Mouse (Mus musculus): ENCODE measurements around the gene Slc26a11. TPM values are rescaled to one million over a fixed set of nuclear protein-coding genes. Genes with fewer than 3 reads are reported as not detected.

Gene Slc26a11
- polyA plus RNA-seq, 1 experiment from 2014 or later: 3.7 TPM

DNA sequence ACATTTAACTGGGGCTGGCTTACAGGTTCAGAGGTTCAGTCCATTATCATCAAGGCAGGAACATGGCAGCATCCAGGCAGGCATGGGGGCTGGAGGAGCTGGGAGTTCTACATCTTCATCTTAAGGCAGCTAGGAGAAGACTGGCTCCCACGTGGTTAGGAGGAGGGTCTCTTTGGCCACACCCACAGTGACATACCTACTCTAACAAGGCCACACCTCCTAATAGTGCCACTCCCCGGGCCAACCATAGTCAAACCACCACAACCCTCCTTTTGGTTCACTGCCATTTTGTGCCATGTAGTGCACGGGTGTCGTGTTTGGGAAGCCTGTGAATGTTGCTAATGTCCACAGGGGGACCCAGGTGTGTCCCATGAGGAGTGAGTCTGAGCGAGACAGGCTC lies 52.6 kb downstream of the Slc26a11 start:
- Histone ChIP-seq H3K27me3 (replicated peaks; ENCODE audit: control insufficient read depth, insufficient read depth, low read length) (no peaks in the 10 kb centered on the region), H3K4me3 (replicated peaks; ENCODE audit: low read length) (no peak overlapping the region), H3K9me3 (ENCODE audit: control insufficient read depth, low read length) (no peaks in the 10 kb centered on the region), H3K4me2 (ENCODE audit: low read length) (no peak overlapping the region), H3K27ac (ENCODE audit: low read length) (no peak overlapping the region), H3K4me1 (replicated peaks; ENCODE audit: control insufficient read depth, insufficient read depth, low read length) (no peaks in the 10 kb centered on the region), H3K36me3 (ENCODE audit: control insufficient read depth, insufficient read depth) (no peaks in the 10 kb centered on the region), H3K9ac (replicated peaks; ENCODE audit: low read depth, low read length) (no peak overlapping the region)
- no peak for ATAC-seq
- 61% methylated on average over 5 of the region's 5 CpGs for WGBS

DNA sequence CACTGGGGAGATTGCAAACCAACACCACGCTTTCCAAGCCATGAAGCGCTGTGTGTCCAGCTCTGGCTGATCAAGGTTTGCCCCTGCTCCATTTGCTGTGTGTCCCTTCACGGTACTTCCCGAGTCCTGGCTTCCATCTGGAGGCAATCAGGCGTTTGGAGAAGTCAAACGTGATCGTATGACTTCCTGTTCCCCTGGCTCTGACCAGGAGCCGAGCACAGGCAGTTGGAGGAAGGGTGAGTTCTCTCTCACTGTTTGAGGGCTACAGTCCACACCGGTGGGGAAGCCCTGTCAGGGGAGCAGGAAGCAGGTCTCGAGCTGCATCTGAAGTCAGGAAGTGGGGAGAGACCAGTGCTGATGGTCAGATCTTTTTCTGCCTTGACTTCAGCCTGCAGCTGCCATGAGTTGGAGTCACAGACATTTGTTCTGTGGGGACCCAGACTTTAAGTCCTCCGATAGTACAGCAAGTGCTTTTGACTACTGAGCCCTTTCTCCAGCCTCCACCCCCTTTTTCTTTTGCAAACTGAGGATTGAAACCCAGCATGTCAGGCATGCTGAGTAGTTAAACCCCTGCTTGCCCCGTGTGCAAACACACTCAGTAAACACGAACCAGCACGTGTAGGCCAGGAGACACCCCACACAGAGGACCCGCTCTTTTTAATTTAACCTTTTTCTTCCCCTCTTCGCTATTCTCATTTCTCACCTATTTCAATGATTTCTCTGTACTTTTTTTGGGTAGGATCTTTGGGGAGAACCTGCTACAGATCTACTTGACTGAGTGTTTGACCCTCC lies 64.2 kb downstream of the Slc26a11 start:
- H3K4me1 ChIP-seq (replicated peaks; ENCODE audit: control insufficient read depth, insufficient read depth, low read length): no peaks in the 10 kb centered on the region
- ATAC-seq: no peak
- H3K36me3 ChIP-seq (ENCODE audit: control insufficient read depth, insufficient read depth): no peaks in the 10 kb centered on the region
- WGBS: 76% methylated on average over 16 of the region's 16 CpGs
- H3K9me3 ChIP-seq (ENCODE audit: control insufficient read depth, low read length): no peaks in the 10 kb centered on the region
- H3K4me2 ChIP-seq (ENCODE audit: low read length): no peak overlapping the region
- H3K27ac ChIP-seq (ENCODE audit: low read length): no peak overlapping the region
- H3K4me3 ChIP-seq (replicated peaks; ENCODE audit: low read length): no peak overlapping the region
- no peaks in the 10 kb centered on the region for H3K27me3 ChIP-seq (replicated peaks; ENCODE audit: control insufficient read depth, insufficient read depth, low read length)
- no peak overlapping the region for H3K9ac ChIP-seq (replicated peaks; ENCODE audit: low read depth, low read length)

DNA sequence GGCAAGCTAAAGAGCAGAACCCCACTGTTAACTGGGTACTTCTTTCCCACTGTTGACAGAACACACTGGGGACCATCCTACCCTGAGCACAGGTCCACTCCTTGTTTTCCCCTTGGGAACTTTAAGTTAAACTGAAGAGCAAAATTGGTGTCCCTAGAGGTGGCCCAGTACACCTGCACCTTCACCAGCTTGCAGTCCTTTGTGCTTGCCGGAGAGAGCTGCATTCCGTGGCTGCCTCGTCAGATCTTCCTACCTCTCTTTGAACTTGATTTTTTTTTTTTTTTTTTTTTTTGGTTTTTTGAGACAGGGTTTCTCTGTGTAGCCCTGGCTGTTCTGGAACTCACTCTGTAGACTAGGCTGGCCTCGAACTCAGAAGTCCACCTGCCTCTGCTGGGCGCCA lies 65.1 kb downstream of the Slc26a11 start:
- Histone ChIP-seq H3K9me3 (ENCODE audit: control insufficient read depth, low read length) (no peaks in the 10 kb centered on the region), H3K4me1 (replicated peaks; ENCODE audit: control insufficient read depth, insufficient read depth, low read length) (no peaks in the 10 kb centered on the region), H3K27me3 (replicated peaks; ENCODE audit: control insufficient read depth, insufficient read depth, low read length) (no peaks in the 10 kb centered on the region), H3K9ac (replicated peaks; ENCODE audit: low read depth, low read length) (no peak overlapping the region), H3K4me3 (replicated peaks; ENCODE audit: low read length) (no peak overlapping the region), H3K36me3 (ENCODE audit: control insufficient read depth, insufficient read depth) (no peaks in the 10 kb centered on the region), H3K4me2 (ENCODE audit: low read length) (no peak overlapping the region), H3K27ac (ENCODE audit: low read length) (no peak overlapping the region)
- 76% methylated on average over 5 of the region's 5 CpGs for WGBS
- no peak for ATAC-seq

DNA sequence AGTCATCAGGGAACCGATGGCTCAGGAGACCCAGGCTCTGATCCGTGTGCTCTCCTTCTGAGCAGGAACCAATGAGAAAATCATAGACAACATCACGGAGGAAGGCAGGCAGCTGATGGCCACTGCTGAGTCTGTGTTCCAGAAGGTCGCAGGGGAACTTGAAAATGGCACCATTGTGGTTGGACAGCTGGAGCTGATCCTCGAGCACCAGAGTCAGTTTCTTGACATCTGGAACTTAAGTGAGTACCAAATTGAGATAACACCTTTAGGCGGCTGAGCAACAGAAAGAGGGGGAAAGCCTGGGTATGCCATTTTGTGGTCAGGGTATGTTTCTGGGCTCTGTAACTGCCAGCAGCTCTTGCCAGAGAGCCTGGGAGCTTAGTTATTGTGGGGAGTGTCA lies 72.1 kb downstream of the Slc26a11 start:
- ATAC-seq: no peak
- no peak overlapping the region for H3K4me2 ChIP-seq (ENCODE audit: low read length)
- H3K4me1 ChIP-seq (replicated peaks; ENCODE audit: control insufficient read depth, insufficient read depth, low read length): peaks cover 8% of the 10 kb centered on the region
- no peaks in the 10 kb centered on the region for H3K9me3 ChIP-seq (ENCODE audit: control insufficient read depth, low read length)
- H3K4me3 ChIP-seq (replicated peaks; ENCODE audit: low read length): no peak overlapping the region
- H3K36me3 ChIP-seq (ENCODE audit: control insufficient read depth, insufficient read depth): no peaks in the 10 kb centered on the region
- no peak overlapping the region for H3K9ac ChIP-seq (replicated peaks; ENCODE audit: low read depth, low read length)
- H3K27me3 ChIP-seq (replicated peaks; ENCODE audit: control insufficient read depth, insufficient read depth, low read length): no peaks in the 10 kb centered on the region
- H3K27ac ChIP-seq (ENCODE audit: low read length): no peak overlapping the region
- 88% methylated on average over 6 of the region's 6 CpGs for WGBS

DNA sequence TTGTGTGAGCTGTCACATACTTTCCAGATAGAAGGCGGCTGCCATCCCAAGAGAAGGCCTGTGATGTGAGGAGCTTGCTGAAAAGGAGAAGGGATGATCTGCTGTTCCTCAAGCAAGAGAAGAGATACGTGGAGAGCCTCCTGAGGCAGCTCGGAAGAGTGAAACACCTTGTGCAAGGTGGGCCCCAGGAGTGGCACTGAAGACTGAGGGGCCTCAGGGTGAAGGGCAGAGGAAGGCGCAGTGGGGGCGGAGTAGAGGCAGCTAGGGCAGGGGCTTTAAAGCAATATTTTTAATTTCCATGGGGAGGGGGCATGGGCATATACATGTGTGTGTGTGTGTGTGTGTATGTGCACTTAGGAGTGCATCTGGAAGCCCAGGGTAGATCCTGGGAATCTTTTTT lies 72.6 kb downstream of the Slc26a11 start:
- Histone ChIP-seq H3K4me2 (ENCODE audit: low read length) (peak overlapping the region; percentile 63), H3K36me3 (ENCODE audit: control insufficient read depth, insufficient read depth) (no peaks in the 10 kb centered on the region), H3K27ac (ENCODE audit: low read length) (no peak overlapping the region), H3K27me3 (replicated peaks; ENCODE audit: control insufficient read depth, insufficient read depth, low read length) (no peaks in the 10 kb centered on the region), H3K9ac (replicated peaks; ENCODE audit: low read depth, low read length) (no peak overlapping the region), H3K4me1 (replicated peaks; ENCODE audit: control insufficient read depth, insufficient read depth, low read length) (peaks cover 8% of the 10 kb centered on the region), H3K4me3 (replicated peaks; ENCODE audit: low read length) (no peak overlapping the region), H3K9me3 (ENCODE audit: control insufficient read depth, low read length) (no peaks in the 10 kb centered on the region)
- ATAC-seq: no peak
- WGBS: 81% methylated on average over 5 of the region's 5 CpGs

DNA sequence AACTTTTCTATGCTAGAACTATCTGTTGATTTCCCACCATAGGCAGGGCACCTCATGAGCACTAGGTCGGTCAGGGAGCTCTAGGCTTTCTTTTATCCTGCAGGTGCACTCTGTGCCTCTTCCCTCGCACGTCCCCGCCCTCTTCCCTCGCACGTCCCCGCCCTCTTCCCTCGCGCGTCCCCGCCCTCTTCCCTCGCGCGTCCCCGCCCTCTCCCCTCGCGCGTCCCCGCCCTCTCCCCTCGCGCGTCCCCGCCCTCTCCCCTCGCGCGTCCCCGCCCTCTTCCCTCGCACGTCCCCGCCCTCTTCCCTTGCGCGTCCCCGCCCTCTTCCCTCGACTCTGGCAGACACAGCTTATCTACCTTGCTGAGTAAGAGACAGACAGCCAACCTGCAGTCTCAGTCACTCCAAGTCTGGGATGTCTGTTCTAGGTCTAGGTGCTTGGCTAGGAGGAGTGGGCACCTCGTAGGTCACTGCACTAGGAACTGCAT lies 73.3 kb downstream of the Slc26a11 start:
- peak; percentile 58; the same call in 1 of the 2 replicates for ATAC-seq
- peak overlapping the region; percentile 63 for H3K4me2 ChIP-seq (ENCODE audit: low read length)
- WGBS: 0% methylated on average over 26 of the region's 35 CpGs
- H3K27me3 ChIP-seq (replicated peaks; ENCODE audit: control insufficient read depth, insufficient read depth, low read length): no peaks in the 10 kb centered on the region
- peak overlapping the region; percentile 33; the same call in 1 of the 2 replicates for H3K9ac ChIP-seq (replicated peaks; ENCODE audit: low read depth, low read length)
- no peaks in the 10 kb centered on the region for H3K36me3 ChIP-seq (ENCODE audit: control insufficient read depth, insufficient read depth)
- no peak overlapping the region for H3K27ac ChIP-seq (ENCODE audit: low read length)
- peak overlapping the region; percentile 38 for H3K4me3 ChIP-seq (replicated peaks; ENCODE audit: low read length)
- no peaks in the 10 kb centered on the region for H3K9me3 ChIP-seq (ENCODE audit: control insufficient read depth, low read length)
- peaks cover 8% of the 10 kb centered on the region for H3K4me1 ChIP-seq (replicated peaks; ENCODE audit: control insufficient read depth, insufficient read depth, low read length)

MicroRNA genes within 50 kb of the gene (microRNA counts, 519-probe panel; counts per million panel counts)
- not detected for microRNA mmu-miR-1932

Small RNAs within 50 kb of the gene (microRNA-seq; reads per million reads assigned to microRNA genes)
- not detected for gene Mir1932

Other genes with a start within 250 kb of the Slc26a11 start
- 52.3 and 54.6 TPM in 2 replicates for gene Tbc1d16, start 127.1 kb upstream of the Slc26a11 start, polyA plus RNA-seq (2015; fragmentation: Nextera tagmentation; extraction: Ambion mirVana)
- gene Ccdc40, start 127.0 kb upstream of the Slc26a11 start, polyA plus RNA-seq (2015; fragmentation: Nextera tagmentation; extraction: Ambion mirVana): 11.5 and 14.1 TPM in 2 replicates
- 59.8 and 69.7 TPM in 2 replicates for gene Gaa, start 87.7 kb upstream of the Slc26a11 start, polyA plus RNA-seq (2015; fragmentation: Nextera tagmentation; extraction: Ambion mirVana)
- gene Eif4a3, start 55.5 kb upstream of the Slc26a11 start, polyA plus RNA-seq (2015; fragmentation: Nextera tagmentation; extraction: Ambion mirVana): 271 and 273 TPM in 2 replicates
- 0.13 and 0.40 TPM in 2 replicates for gene Card14, start 47.8 kb upstream of the Slc26a11 start, polyA plus RNA-seq (2015; fragmentation: Nextera tagmentation; extraction: Ambion mirVana)
- 3.7 and 4.0 TPM in 2 replicates for gene Sgsh, start within 50 bp of the Slc26a11 start, polyA plus RNA-seq (2015; fragmentation: Nextera tagmentation; extraction: Ambion mirVana)
- gene Rnf213, start 37.5 kb downstream of the Slc26a11 start, polyA plus RNA-seq (2015; fragmentation: Nextera tagmentation; extraction: Ambion mirVana): 1.3 TPM in 2 replicates
- 16.2 and 21.0 TPM in 2 replicates for gene Endov, start 135.8 kb downstream of the Slc26a11 start, polyA plus RNA-seq (2015; fragmentation: Nextera tagmentation; extraction: Ambion mirVana)
- 8.6 and 9.8 TPM in 2 replicates for gene Nptx1, start 192.2 kb downstream of the Slc26a11 start, polyA plus RNA-seq (2015; fragmentation: Nextera tagmentation; extraction: Ambion mirVana)
- gene Rptor, start 247.3 kb downstream of the Slc26a11 start, polyA plus RNA-seq (2015; fragmentation: Nextera tagmentation; extraction: Ambion mirVana): 8.5 and 11.3 TPM in 2 replicates